24 mouse cellular contexts compared by ENCODE assay signal in genomic region chr19:57768661-57769060, GRCm38 (mm10).
DNase-seq lines count a peak whose midpoint lies in the region; ATAC-seq and TF ChIP-seq lines count a peak whose summit lies in the region.
"Had no signal": no experiment of that assay in that cellular context is flagged by ENCODE, and none has a peak within 500 bp of the region (broad histone marks: within the 10 kb centered on the region; RNA-seq: fewer than 3 reads in every experiment).

No protein-coding gene starts in this region.

- no peak overlapping the region for H3K4me3 ChIP-seq in left cerebral cortex, adult 2 months
- H3K4me3 ChIP-seq: embryonic facial prominence, embryonic 10.5 days; forebrain, embryonic 15.5 days; heart, embryonic 13.5 days; liver, embryonic 13.5 days; megakaryocyte, embryonic 14.5 days; midbrain, embryonic 13.5 days had no signal

- no peak for TF ChIP-seq CTCF in left cerebral cortex, adult 2 months (IDR thresholded peaks at IDR 0.05)

- intact Hi-C loops in left cerebral cortex, adult 2 months (cut with DNase I): no loop called here

- ATAC-seq in frontal cortex, adult (ENCODE audit: low TSS enrichment): peak; percentile 89
- ATAC-seq: forebrain, embryonic 15.5 days; hindbrain, postnatal 0 days; intestine, embryonic 16.5 days; midbrain, embryonic 13.5 days had no signal

- no peak for DNase-seq in frontal cortex, postnatal 25 days (ENCODE audit: low spot score in 2 of 2)
- peak in 1 of 2 experiments; percentile 28 for DNase-seq in left cerebral cortex, adult 2 months (ENCODE audit: extremely low spot score in 1 of 2, low spot score in 2 of 2)
- DNase-seq in left cerebral cortex, adult 9 months (ENCODE audit: low spot score in 2 of 2): no peak
- peak; percentile 19 to 26 for DNase-seq in layer of hippocampus, adult 8-10 months (ENCODE audit: low spot score in 2 of 2)
- DNase-seq in telencephalon, adult 2 months (ENCODE audit: low read depth, low spot score): peak; percentile 21
- DNase-seq in cerebellum, postnatal 14 days: no peak
- DNase-seq: adrenal gland, postnatal 14 days; cerebellum, adult 8-10 months; gastrocnemius, postnatal 25 days; heart, adult 18-20 months; heart, postnatal 14 days; kidney, adult 9 months; kidney, postnatal 25 days; liver, embryonic 13.5 days; thymus, adult 2 months; thymus, postnatal 4 days had no signal

- peak overlapping the region; percentile 47; the same call in 1 of the 2 replicates for H3K27ac ChIP-seq in left cerebral cortex, adult 2 months
- H3K27ac ChIP-seq: embryonic facial prominence, embryonic 10.5 days; forebrain, embryonic 15.5 days; heart, embryonic 13.5 days; hindbrain, postnatal 0 days; liver, embryonic 13.5 days; midbrain, embryonic 13.5 days had no signal

Comparison
In these comparisons a context has a peak if more than half of its experiments do, and no peak if none do; other contexts are left out.
1. DNase-seq: peak in layer of hippocampus, adult 8-10 months (2 of 2) and telencephalon, adult 2 months (single experiment); none in frontal cortex, postnatal 25 days (0 of 2), left cerebral cortex, adult 9 months (0 of 2) and cerebellum, postnatal 14 days (0 of 2).